Mouse (Mus musculus) adrenal gland (tissue): Measurements from ENCODE around the gene Tmpo.

Experiments
- intact Hi-C: fragments of 180-260 bp; cut with DNase I; formaldehyde crosslinking; loops from one replicate; pipeline ENCODE4 v1.15.1; 2025
- long read RNA-seq, 2 experiments: library from polyadenylated mRNA; unstranded; transcript quantifications; one replicate each; pipeline ENCODE4 v2.0.0; 2020; ENCODE audit warnings: borderline replicate concordance in 1 of 2; ENCODE audit not compliant: insufficient replicate concordance in 1 of 2

Gene Tmpo
- long read RNA-seq, experiment 1, transcript Tmpo-202 (9 exons, 3,533 nt) = major isoform, 9 of 23 reads
- long read RNA-seq, experiment 1, transcript Tmpo-203 (8 exons, 1,854 nt) = minor isoform, 6 of 23 reads
- long read RNA-seq, experiment 1, partial matches to known transcripts = 0 of 23 reads
- long read RNA-seq, experiment 1, other reads (novel, unspliced or antisense) = 2 of 23 reads
- long read RNA-seq, experiment 2, transcript Tmpo-204 (7 exons, 1,953 nt) = minor isoform, 11 of 47 reads
- long read RNA-seq, experiment 2, transcript Tmpo-202 (9 exons, 3,533 nt) = minor isoform, 5 of 47 reads
- long read RNA-seq, experiment 2, transcript Tmpo-203 (8 exons, 1,854 nt) = major isoform, 12 of 47 reads
- long read RNA-seq, experiment 2, partial matches to known transcripts = 5 of 47 reads
- long read RNA-seq, experiment 2, other reads (novel, unspliced or antisense) = 8 of 47 reads

GRCm38 (mm10) chr10:91180761-91181460, at the start of gene Tmpo:
Tmpo (minus strand) TSS chr10:91181315.
- intact Hi-C loops = loop anchor here (5.0 kb wide), 1 partner anchor 61 kb away; no protein-coding TSS in a partner anchor

- intact Hi-C loops = no loop called here
These were observed 49.3 kb upstream of the Tmpo start for GRCm38 (mm10) chr10:91230400-91230799.

- intact Hi-C loops = no loop called here
These were observed 48.4 kb upstream of the Tmpo start for GRCm38 (mm10) chr10:91229518-91229961.

- intact Hi-C loops = no loop called here
These were observed 47.9 kb upstream of the Tmpo start for GRCm38 (mm10) chr10:91228924-91229517.

GRCm38 (mm10) chr10:91227034-91227433, 45.9 kb upstream of the Tmpo start:
- intact Hi-C loops = no loop called here

- intact Hi-C loops = no loop called here
These were observed 41.5 kb upstream of the Tmpo start for GRCm38 (mm10) chr10:91222398-91223236.

- intact Hi-C loops = no loop called here
These were observed 28.0 kb upstream of the Tmpo start for GRCm38 (mm10) chr10:91208899-91209667.

- intact Hi-C loops = no loop called here
These were observed 27.3 kb upstream of the Tmpo start for GRCm38 (mm10) chr10:91208461-91208860.

GRCm38 (mm10) chr10:91207275-91207674, 26.2 kb upstream of the Tmpo start:
- intact Hi-C loops = no loop called here

GRCm38 (mm10) chr10:91205632-91206031, 24.5 kb upstream of the Tmpo start:
- intact Hi-C loops = no loop called here

GRCm38 (mm10) chr10:91200581-91200980, 19.5 kb upstream of the Tmpo start:
- intact Hi-C loops = no loop called here

- intact Hi-C loops = no loop called here
These were observed 18.2 kb upstream of the Tmpo start for GRCm38 (mm10) chr10:91199238-91199780.

GRCm38 (mm10) chr10:91197704-91198103, 16.6 kb upstream of the Tmpo start:
- intact Hi-C loops = no loop called here

- intact Hi-C loops = no loop called here
These were observed 15.7 kb upstream of the Tmpo start for GRCm38 (mm10) chr10:91196778-91197177.

GRCm38 (mm10) chr10:91195680-91196079, 14.6 kb upstream of the Tmpo start:
- intact Hi-C loops = no loop called here

- intact Hi-C loops = no loop called here
These were observed 14.0 kb upstream of the Tmpo start for GRCm38 (mm10) chr10:91195091-91195490.

- intact Hi-C loops = no loop called here
These were observed 10.7 kb upstream of the Tmpo start for GRCm38 (mm10) chr10:91191851-91192250.

GRCm38 (mm10) chr10:91189476-91189875, 8.4 kb upstream of the Tmpo start:
- intact Hi-C loops = no loop called here

GRCm38 (mm10) chr10:91188684-91189287, 7.7 kb upstream of the Tmpo start:
- intact Hi-C loops = loop anchor here (1.0 kb wide), 1 partner anchor 18 kb away; no protein-coding TSS in a partner anchor
